Mouse (Mus musculus) retina, postnatal 1 day (tissue): ENCODE data around the gene Cd209d.
"Not testable (repeated sequence)": the region's sequence is repeated elsewhere in the genome, so short reads cannot be mapped to it uniquely, and the experiment has no call there.

Experiments
- DNase-seq: peaks from one replicate; pipeline ENCODE4 v3.0.0-alpha.2; 2012

The Cd209d gene

DNA sequence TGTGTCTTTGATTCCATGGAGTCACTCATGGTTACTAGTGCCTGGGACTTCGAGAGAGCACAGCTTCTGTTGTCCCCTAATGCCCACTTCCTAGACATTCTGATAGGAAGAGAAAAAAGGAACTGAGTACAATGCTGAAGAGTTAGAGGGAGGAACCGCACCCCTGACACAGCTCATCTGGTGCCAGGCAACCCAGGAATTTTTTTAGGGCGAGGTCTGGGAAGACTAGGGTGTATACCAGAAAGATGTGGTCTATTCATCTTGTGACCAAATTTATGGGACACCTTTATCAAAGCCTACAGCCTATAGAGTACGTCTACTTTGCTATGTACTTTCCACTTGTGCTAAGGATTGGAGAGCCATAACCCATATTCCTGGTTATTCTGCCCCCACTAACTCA lies at the start of gene Cd209d:
Gene Cd209d (minus strand): TSS at position 101 of the 400 bp plus-strand sequence.
- no peak for DNase-seq

DNA sequence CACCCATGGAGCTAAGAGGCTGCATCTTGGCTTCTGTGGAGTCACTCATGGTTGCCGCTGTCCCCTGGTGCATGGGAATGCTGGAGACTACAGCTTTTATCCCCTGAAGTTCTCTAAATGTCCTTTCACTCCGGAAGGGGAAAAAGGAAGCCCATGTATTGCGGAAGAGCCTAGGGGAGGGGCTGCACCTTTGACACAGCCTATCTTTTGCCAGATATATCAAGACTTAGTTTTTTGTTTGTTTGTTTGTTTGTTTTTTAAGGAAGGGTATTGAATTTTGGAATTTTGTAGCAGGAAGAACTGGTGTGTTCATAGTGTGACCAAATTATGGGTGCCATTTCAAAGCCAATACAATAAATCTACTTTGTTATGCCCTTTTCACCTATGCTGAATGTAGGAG lies 48.4 kb upstream of the Cd209d start, which contains the start of gene Cd209b:
Gene Cd209b (minus strand): TSS at position 101 of the 400 bp plus-strand sequence.
- DNase-seq, result no peak

DNA sequence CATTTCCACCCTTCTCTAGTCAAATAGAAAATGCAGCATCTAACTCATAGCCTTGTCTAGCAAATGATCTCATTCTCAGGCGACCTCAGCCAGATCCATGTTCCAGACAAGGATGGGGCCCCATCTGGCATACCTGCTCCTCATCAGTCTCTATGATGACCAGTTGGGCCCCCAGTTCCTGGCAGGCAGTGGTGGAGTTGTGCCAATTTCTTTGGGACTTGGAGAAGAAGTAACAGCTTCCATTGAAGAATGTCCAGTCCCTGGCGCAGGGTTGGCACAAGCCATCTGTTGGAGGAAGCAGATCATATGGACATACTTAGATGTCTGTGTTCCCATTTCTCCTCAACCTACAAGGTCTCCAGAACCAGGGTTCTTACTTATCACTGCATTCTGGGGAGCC lies 2.2 kb downstream of the Cd209d start:
- no peak for DNase-seq

DNA sequence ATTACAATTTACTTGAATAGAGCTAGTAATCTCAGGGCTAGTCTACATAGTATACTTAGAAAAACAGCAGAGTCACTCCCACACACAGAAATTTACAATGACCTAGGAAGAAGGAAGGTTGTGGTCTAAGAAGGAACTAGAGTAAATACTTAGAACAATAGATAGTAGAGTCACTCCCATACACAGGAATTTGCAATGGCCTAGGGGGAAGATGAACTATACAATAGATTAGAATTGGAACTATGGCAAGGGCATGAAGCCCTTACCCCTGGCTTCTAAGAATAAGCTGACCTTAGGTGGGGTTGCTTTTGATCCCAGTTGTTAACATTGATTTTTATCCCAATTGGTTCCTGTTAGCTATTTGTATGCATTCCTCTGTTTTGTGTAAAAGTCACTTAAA lies 15.6 kb downstream of the Cd209d start:
- DNase-seq, result not testable (repeated sequence)

DNA sequence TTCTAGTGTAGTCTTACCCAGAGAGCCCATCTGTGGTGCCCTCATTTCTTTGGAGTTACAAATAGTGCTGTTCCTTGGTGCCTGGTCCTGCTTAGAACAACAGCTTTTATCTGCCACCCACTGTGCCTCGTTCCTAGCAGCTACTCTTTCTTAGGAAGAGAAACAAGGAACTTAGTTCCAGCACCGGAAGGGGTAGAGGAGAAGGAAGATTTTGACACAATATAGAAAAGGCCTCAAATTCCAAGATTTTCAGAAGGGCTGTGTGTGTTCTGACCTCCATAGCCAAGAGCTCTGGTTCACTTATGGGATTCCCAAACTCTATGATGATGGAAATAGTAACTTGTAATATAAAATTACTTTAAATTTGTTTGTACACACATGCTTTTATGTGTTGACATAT lies 24.1 kb downstream of the Cd209d start, which contains the start of gene Cd209e:
Gene Cd209e (minus strand): TSS at position 101 of the 400 bp plus-strand sequence.
- DNase-seq, result no peak
